Mouse (Mus musculus) duodenum, adult 2 months (tissue): ENCODE data around the gene Spryd3. TPM values are rescaled to one million over a fixed set of nuclear protein-coding genes. Genes with fewer than 3 reads are reported as not detected.

Source experiments
- polyA plus RNA-seq: library from polyadenylated mRNA; depleted of rRNA; stranded (reverse); fragments of >200 nt; gene quantifications from 2 replicates; pipeline ENCODE4 v1.2.3, GENCODE M21; 2012; ENCODE audit warnings: low replicate concordance; rRNA removed

The Spryd3 gene
- 36.1 and 58.3 TPM in 2 replicates for polyA plus RNA-seq

DNA sequence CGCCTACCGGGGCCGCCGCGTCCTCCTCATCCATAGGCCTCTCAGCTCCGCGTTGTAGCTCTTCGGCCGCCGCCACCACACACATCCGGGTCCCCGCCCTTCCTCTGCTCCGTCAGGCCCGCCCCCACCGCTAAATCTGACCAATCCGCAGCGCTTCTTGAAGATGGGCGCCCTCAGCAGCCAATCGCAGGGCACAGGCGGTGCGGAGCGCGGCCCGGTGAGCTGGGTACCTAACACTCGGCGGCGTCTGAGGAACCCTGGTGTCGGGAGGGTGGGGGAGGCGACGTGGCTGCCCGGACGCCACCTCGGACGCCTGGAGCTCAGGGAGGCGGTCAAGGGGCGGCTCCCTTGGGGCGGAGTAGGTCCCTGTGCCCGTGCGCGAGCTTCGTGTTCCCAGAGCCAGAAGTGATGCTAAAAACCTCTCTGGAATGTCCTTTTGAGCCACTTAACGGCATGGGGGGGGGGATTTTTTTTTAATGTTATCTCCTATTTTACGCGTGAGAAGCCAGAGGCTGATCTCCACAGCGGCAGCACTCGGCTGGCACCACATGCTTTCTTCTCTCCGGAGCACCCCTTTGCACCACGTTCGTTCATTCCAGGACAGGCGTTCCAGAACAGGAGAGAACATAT lies at the start of gene Spryd3:
Gene Spryd3, minus strand, starts transcription at position 106 of the 630 bp plus-strand sequence.

DNA sequence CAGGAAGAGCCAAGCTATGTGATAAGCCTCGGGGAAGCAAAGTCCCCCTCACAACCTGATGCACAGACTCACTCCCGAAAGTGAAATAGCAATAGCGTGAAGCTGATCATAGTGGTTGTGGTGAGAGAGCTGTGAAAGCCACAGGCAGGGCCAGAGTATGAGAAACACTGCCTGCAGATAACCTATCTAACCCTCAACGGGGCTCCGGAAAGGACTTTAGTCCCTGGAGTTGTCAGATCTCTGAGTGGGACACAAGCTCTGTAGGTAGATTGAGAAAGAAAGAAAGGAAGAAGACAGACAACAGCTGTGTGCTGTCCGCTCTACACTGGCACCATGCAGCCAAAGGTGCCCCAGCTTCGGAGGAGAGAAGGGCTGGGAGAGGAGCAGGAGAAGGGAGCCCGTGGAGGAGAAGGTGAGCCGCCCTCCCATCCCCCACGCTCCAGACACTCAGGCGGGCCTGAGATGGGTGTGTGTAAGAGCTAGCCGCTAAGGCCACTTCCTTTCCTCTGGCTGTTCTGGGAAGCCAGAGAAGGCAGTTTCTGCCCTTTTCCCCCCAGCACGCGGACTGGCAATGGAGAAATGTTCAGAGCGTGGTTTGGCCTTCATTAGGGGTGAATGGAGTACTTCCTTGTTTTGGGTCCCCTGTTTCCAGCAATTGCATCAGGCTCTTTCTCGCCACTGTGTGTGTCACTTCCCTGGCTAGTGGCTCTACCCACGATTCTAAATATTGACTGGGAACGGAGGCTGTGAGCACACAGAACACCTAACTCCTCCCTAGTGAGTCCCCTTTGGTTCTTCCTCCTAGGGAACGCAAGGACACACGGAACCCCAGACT lies 14.5 kb upstream of the Spryd3 start, which contains the start of gene Soat2:
Gene Soat2, plus strand, starts transcription at position 226 of the 835 bp plus-strand sequence.

GRCm38 (mm10) chr15:102144274-102144711 lies 8.3 kb upstream of the Spryd3 start, which contains the start of gene Igfbp6:
Gene Igfbp6, plus strand, starts transcription at chr15:102144362.

DNA sequence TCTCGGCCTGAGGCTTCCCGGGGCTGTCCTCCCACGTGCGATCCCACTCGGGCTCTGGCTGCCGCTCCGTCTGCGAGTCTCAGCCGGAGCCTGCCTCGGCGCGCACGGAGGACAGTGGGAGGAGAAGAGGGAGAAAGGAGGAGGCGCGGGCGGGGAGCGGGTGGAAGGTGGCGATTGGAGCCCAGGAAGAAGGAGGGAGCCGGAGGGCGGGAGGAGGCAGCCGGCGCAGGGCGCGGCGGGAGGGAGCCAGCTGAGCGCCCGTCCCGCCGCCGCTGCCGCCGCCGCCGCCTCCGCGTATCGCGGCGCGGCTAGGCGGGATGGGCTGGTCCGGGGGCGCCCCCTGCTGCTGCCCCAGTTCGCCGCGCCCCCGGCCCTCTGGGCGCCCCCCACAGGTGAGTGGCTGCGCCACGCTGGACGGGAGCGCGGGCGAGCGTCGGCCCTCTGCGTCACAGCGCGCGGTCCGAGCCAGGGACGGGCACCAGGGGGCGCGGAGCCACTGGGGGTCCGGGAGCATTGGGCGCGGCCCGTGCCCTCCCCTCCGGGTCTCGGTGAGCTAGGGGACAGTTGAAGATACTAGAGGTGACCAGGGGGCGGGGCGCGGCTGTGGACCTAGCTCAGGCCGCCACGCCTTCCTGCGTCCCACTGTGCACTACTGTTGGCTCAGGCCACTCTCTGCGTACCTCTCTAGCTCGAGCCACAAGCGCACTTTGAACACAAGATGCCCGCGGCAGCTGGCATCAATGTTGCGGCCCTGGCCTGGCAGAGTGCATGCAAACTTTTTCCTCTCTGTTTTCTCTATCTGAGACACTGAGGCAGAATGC lies 35.7 kb downstream of the Spryd3 start, which contains the start of gene Tns2:
Gene Tns2, plus strand, starts transcription at position 253 of the 821 bp plus-strand sequence.

DNA sequence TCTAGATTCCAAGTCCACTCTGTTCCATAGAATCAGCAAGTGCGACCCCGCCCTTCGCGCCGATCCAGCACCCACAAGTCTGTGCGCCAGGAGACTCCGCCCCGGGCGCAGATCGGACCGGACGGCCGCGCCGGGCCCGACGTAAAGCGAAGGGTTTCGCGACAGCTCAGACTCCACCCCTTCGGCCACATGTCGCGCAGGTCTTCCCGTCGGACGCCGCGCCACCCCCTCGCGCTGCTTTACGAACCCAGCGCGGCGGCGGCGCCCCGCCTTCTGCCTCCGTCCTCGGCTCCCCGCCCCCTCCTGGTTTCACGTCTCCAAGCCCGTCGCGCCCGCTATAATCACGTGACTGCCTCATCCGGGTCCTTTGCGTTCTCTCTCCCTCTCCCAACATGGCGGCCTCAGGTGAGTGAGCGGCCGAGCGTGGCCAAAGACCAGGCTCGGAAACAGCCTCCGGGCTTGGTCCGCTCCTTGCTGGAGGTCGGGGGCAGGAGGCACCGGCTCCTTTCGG lies 62.4 kb downstream of the Spryd3 start, which contains the start of gene Eif4b:
Gene Eif4b, plus strand, starts transcription at position 215 of the 511 bp plus-strand sequence.

Other genes starting within 250 kb of the Spryd3 start
- gene Krt76, start 243.3 kb downstream of the Spryd3 start, polyA plus RNA-seq, result not detected in 2 replicates
- 0.13 and 0.23 TPM in 2 replicates for gene Krt4, start 211.5 kb downstream of the Spryd3 start, polyA plus RNA-seq
- 0.28 and 0.77 TPM in 2 replicates for gene Krt79, start 195.9 kb downstream of the Spryd3 start, polyA plus RNA-seq
- 0.33 TPM in 1 of 2 replicates, not detected in the other for gene Krt78, start 181.9 kb downstream of the Spryd3 start, polyA plus RNA-seq
- 1,185 and 2,156 TPM in 2 replicates for gene Krt8, start 131.8 kb downstream of the Spryd3 start, polyA plus RNA-seq
- 98.5 and 151 TPM in 2 replicates for gene Krt18, start 108.1 kb downstream of the Spryd3 start, polyA plus RNA-seq
- 25.6 and 27.2 TPM in 2 replicates for gene Eif4b, start 62.5 kb downstream of the Spryd3 start, polyA plus RNA-seq
- gene Tns2, start 35.8 kb downstream of the Spryd3 start, polyA plus RNA-seq, result 35.9 and 54.0 TPM in 2 replicates
- 11.4 and 27.2 TPM in 2 replicates for gene Igfbp6, start 8.1 kb upstream of the Spryd3 start, polyA plus RNA-seq
- 114 and 404 TPM in 2 replicates for gene Soat2, start 14.3 kb upstream of the Spryd3 start, polyA plus RNA-seq
- gene Zfp740, start 67.0 kb upstream of the Spryd3 start, polyA plus RNA-seq, result 8.6 and 9.6 TPM in 2 replicates
- 19.8 and 23.1 TPM in 2 replicates for gene Csad, start 68.5 kb upstream of the Spryd3 start, polyA plus RNA-seq
- 8.1 and 17.3 TPM in 2 replicates for gene Itgb7, start 95.7 kb upstream of the Spryd3 start, polyA plus RNA-seq
- gene Rarg, start 121.3 kb upstream of the Spryd3 start, polyA plus RNA-seq, result 7.6 and 8.4 TPM in 2 replicates
- not detected in 2 replicates for gene Gm9918, start 134.3 kb upstream of the Spryd3 start, polyA plus RNA-seq
- 49.0 and 75.9 TPM in 2 replicates for gene Mfsd5, start 143.2 kb upstream of the Spryd3 start, polyA plus RNA-seq
- 4.2 and 6.3 TPM in 2 replicates for gene Espl1, start 160.0 kb upstream of the Spryd3 start, polyA plus RNA-seq
- 14.1 and 21.6 TPM in 2 replicates for gene Pfdn5, start 189.9 kb upstream of the Spryd3 start, polyA plus RNA-seq
- 29.2 and 36.6 TPM in 2 replicates for gene Myg1, start 195.5 kb upstream of the Spryd3 start, polyA plus RNA-seq
- 20.3 and 39.5 TPM in 2 replicates for gene Aaas, start 214.5 kb upstream of the Spryd3 start, polyA plus RNA-seq
- gene Sp7, start 230.9 kb upstream of the Spryd3 start, polyA plus RNA-seq, result 0.07 TPM in 1 of 2 replicates, not detected in the other